Mouse (Mus musculus): Measurements from ENCODE around the gene Tmem106c. TPM values are rescaled to one million over a fixed set of nuclear protein-coding genes. Genes with fewer than 3 reads are reported as not detected.

Tmem106c gene
- polyA plus RNA-seq, 1 experiment = 58.3 TPM

- Histone ChIP-seq H3K4me3 (ENCODE audit: insufficient read depth, low read length) (peak overlapping the region; percentile 78; the same call in 1 of the 2 replicates), H3K27ac (ENCODE audit: insufficient read depth, low read length) (no peak overlapping the region), H3K4me1 (ENCODE audit: control insufficient read depth, insufficient read depth, low read length) (no peaks in the 10 kb centered on the region)
- TF ChIP-seq POLR2A (IDR thresholded peaks at IDR 0.05; ENCODE audit: extremely low read depth, insufficient read depth, low read length) = no peak
- TF ChIP-seq CTCF (IDR thresholded peaks at IDR 0.05; ENCODE audit: extremely low read depth, insufficient read depth, low read length) = no peak
These were observed 1.5 kb downstream of the Tmem106c start for GRCm38 (mm10) chr15:97965311-97966045.

- no peaks in the 10 kb centered on the region for H3K4me1 ChIP-seq (ENCODE audit: control insufficient read depth, insufficient read depth, low read length)
- no peak overlapping the region for H3K4me3 ChIP-seq (ENCODE audit: insufficient read depth, low read length)
- TF ChIP-seq CTCF (IDR thresholded peaks at IDR 0.05; ENCODE audit: extremely low read depth, insufficient read depth, low read length) (peak; percentile 78), POLR2A (IDR thresholded peaks at IDR 0.05; ENCODE audit: extremely low read depth, insufficient read depth, low read length) (no peak)
- no peak overlapping the region for H3K27ac ChIP-seq (ENCODE audit: insufficient read depth, low read length)
These were observed 6.3 kb downstream of the Tmem106c start for GRCm38 (mm10) chr15:97970299-97970698.

GRCm38 (mm10) chr15:97972580-97972979, 8.6 kb downstream of the Tmem106c start:
- Histone ChIP-seq H3K27ac (ENCODE audit: insufficient read depth, low read length) (no peak overlapping the region), H3K4me1 (ENCODE audit: control insufficient read depth, insufficient read depth, low read length) (no peaks in the 10 kb centered on the region), H3K4me3 (ENCODE audit: insufficient read depth, low read length) (no peak overlapping the region)
- TF ChIP-seq POLR2A (IDR thresholded peaks at IDR 0.05; ENCODE audit: extremely low read depth, insufficient read depth, low read length) = no peak
- no peak for TF ChIP-seq CTCF (IDR thresholded peaks at IDR 0.05; ENCODE audit: extremely low read depth, insufficient read depth, low read length)

GRCm38 (mm10) chr15:97973248-97974005, 9.4 kb downstream of the Tmem106c start:
- Histone ChIP-seq H3K4me1 (ENCODE audit: control insufficient read depth, insufficient read depth, low read length) (no peaks in the 10 kb centered on the region), H3K4me3 (ENCODE audit: insufficient read depth, low read length) (no peak overlapping the region), H3K27ac (ENCODE audit: insufficient read depth, low read length) (no peak overlapping the region)
- TF ChIP-seq CTCF (IDR thresholded peaks at IDR 0.05; ENCODE audit: extremely low read depth, insufficient read depth, low read length) = no peak
- TF ChIP-seq POLR2A (IDR thresholded peaks at IDR 0.05; ENCODE audit: extremely low read depth, insufficient read depth, low read length) = no peak

- no peaks in the 10 kb centered on the region for H3K4me1 ChIP-seq (ENCODE audit: control insufficient read depth, insufficient read depth, low read length)
- no peak overlapping the region for H3K27ac ChIP-seq (ENCODE audit: insufficient read depth, low read length)
- no peak overlapping the region for H3K4me3 ChIP-seq (ENCODE audit: insufficient read depth, low read length)
- TF ChIP-seq CTCF (IDR thresholded peaks at IDR 0.05; ENCODE audit: extremely low read depth, insufficient read depth, low read length) (no peak), POLR2A (IDR thresholded peaks at IDR 0.05; ENCODE audit: extremely low read depth, insufficient read depth, low read length) (no peak)
These were observed 17.6 kb downstream of the Tmem106c start for GRCm38 (mm10) chr15:97981560-97981959.

GRCm38 (mm10) chr15:97989544-97989943, 25.5 kb downstream of the Tmem106c start:
- Histone ChIP-seq H3K4me3 (ENCODE audit: insufficient read depth, low read length) (no peak overlapping the region), H3K27ac (ENCODE audit: insufficient read depth, low read length) (no peak overlapping the region), H3K4me1 (ENCODE audit: control insufficient read depth, insufficient read depth, low read length) (no peaks in the 10 kb centered on the region; the same call in 1 of the 2 replicates)
- TF ChIP-seq POLR2A (IDR thresholded peaks at IDR 0.05; ENCODE audit: extremely low read depth, insufficient read depth, low read length) = no peak
- TF ChIP-seq CTCF (IDR thresholded peaks at IDR 0.05; ENCODE audit: extremely low read depth, insufficient read depth, low read length) = no peak

GRCm38 (mm10) chr15:97990124-97990523, 26.1 kb downstream of the Tmem106c start:
- Histone ChIP-seq H3K27ac (ENCODE audit: insufficient read depth, low read length) (no peak overlapping the region), H3K4me3 (ENCODE audit: insufficient read depth, low read length) (no peak overlapping the region), H3K4me1 (ENCODE audit: control insufficient read depth, insufficient read depth, low read length) (no peaks in the 10 kb centered on the region; the same call in 1 of the 2 replicates)
- no peak for TF ChIP-seq POLR2A (IDR thresholded peaks at IDR 0.05; ENCODE audit: extremely low read depth, insufficient read depth, low read length)
- no peak for TF ChIP-seq CTCF (IDR thresholded peaks at IDR 0.05; ENCODE audit: extremely low read depth, insufficient read depth, low read length)

GRCm38 (mm10) chr15:97990721-97991120, 26.7 kb downstream of the Tmem106c start:
- Histone ChIP-seq H3K4me1 (ENCODE audit: control insufficient read depth, insufficient read depth, low read length) (no peaks in the 10 kb centered on the region; the same call in 1 of the 2 replicates), H3K4me3 (ENCODE audit: insufficient read depth, low read length) (no peak overlapping the region), H3K27ac (ENCODE audit: insufficient read depth, low read length) (no peak overlapping the region)
- TF ChIP-seq POLR2A (IDR thresholded peaks at IDR 0.05; ENCODE audit: extremely low read depth, insufficient read depth, low read length) (no peak), CTCF (IDR thresholded peaks at IDR 0.05; ENCODE audit: extremely low read depth, insufficient read depth, low read length) (no peak)

- H3K27ac ChIP-seq (ENCODE audit: insufficient read depth, low read length) = no peak overlapping the region
- no peaks in the 10 kb centered on the region; the same call in 1 of the 2 replicates for H3K4me1 ChIP-seq (ENCODE audit: control insufficient read depth, insufficient read depth, low read length)
- H3K4me3 ChIP-seq (ENCODE audit: insufficient read depth, low read length) = no peak overlapping the region
- TF ChIP-seq POLR2A (IDR thresholded peaks at IDR 0.05; ENCODE audit: extremely low read depth, insufficient read depth, low read length) (no peak), CTCF (IDR thresholded peaks at IDR 0.05; ENCODE audit: extremely low read depth, insufficient read depth, low read length) (no peak)
These were observed 27.4 kb downstream of the Tmem106c start for GRCm38 (mm10) chr15:97991285-97991895.
